Mouse (Mus musculus) stomach, postnatal 0 days (tissue): ENCODE results near the gene Clock. TPM values are rescaled to one million over a fixed set of nuclear protein-coding genes. Genes with fewer than 3 reads are reported as not detected.

Experiments used
- ATAC-seq: fragments of 200-750 bp; cut with Nextera tagmentation; 2 replicates; pipeline ENCODE4 v1.8.0; 2017; ENCODE audit not compliant: low FRiP score, low TSS enrichment
- DNase-seq: peaks from one replicate; pipeline ENCODE4 v3.0.0-alpha.2; 2016; ENCODE audit warnings: low spot score
- H3K27ac ChIP-seq: fragments of 300-500 bp; sonication (generic); replicated peaks from 2 replicates; pipeline ENCODE4 v1.5.1; 2014; ENCODE audit warnings: mild to moderate bottlenecking, control low read depth
- H3K27me3 ChIP-seq: fragments of 300-500 bp; sonication (generic); 2 replicates; pipeline ENCODE4 v1.6.1; 2014; ENCODE audit warnings: low read length; ENCODE audit not compliant: control insufficient read depth, insufficient read depth
- H3K36me3 ChIP-seq: fragments of 300-500 bp; sonication (generic); 2 replicates; pipeline ENCODE4 v1.6.1; 2014; ENCODE audit warnings: low read length, mixed read lengths; ENCODE audit not compliant: control insufficient read depth, insufficient read depth
- H3K4me1 ChIP-seq: fragments of 300-500 bp; sonication (generic); replicated peaks from 2 replicates; pipeline ENCODE4 v1.6.1; 2014; ENCODE audit warnings: antibody characterized with exemption; ENCODE audit not compliant: control insufficient read depth, insufficient read depth
- H3K4me2 ChIP-seq: fragments of 300-500 bp; sonication (generic); replicated peaks from 2 replicates; pipeline ENCODE4 v1.6.1; 2014; ENCODE audit warnings: low read depth, mild to moderate bottlenecking, control low read depth, moderate library complexity
- H3K4me3 ChIP-seq: fragments of 300-500 bp; sonication (generic); 2 replicates; pipeline ENCODE4 v1.5.1; 2014; ENCODE audit warnings: low read depth, low read length, control low read depth
- H3K9ac ChIP-seq: fragments of 300-500 bp; sonication (generic); 2 replicates; pipeline ENCODE4 v1.6.1; 2014; ENCODE audit warnings: mild to moderate bottlenecking, low read length, control low read depth, mixed read lengths
- H3K9me3 ChIP-seq: fragments of 300-500 bp; sonication (generic); 2 replicates; pipeline ENCODE4 v1.6.1; 2016; ENCODE audit warnings: low read length; ENCODE audit not compliant: control insufficient read depth
- CTCF ChIP-seq: IDR thresholded peaks from 2 replicates; pipeline ENCODE4 v1.5.1; 2016; ENCODE audit warnings: antibody characterized with exemption, low read depth, mild to moderate bottlenecking, moderate library complexity
- EP300 ChIP-seq: optimal IDR thresholded peaks from 2 replicates; pipeline ENCODE3; 2016; ENCODE audit warnings: antibody characterized with exemption
- WGBS: fragments of 180-500 bp; shearing (Covaris S2); extraction: QIAGEN DNeasy Blood & Tissue Kit; methylation state at CpG from one replicate; pipeline ENCODE4 v1.1.7; 2014; 5-methylcytosine and 5-hydroxymethylcytosine counted together
- polyA plus RNA-seq: library from polyadenylated mRNA; unstranded; fragments of >200 nt; fragmentation: Nextera tagmentation; extraction: Ambion mirVana; gene quantifications from 2 replicates; pipeline ENCODE4 v1.2.1, GENCODE M21; 2015

The Clock gene
- polyA plus RNA-seq, 1 experiment from 2014 or later, result 6.7 TPM

DNA sequence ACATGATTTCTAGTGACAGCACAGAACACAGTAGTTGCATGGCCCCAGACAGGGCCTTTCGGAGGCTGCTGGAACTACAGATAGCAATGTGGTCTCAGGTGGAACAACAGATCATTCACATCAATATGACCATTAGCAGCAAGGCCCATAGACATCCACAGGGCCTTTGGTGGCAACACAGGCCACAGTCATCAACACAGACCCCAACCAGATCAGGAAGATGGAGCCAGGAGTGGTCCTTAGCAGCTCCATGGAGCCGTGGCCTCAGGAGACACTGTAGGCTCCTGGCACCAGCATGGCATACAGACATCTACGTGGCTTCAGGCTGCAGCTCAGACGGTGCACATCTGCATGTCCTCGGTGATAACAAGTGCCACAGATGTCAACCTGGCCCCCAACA is 141.7 kb downstream of the Clock start:
- H3K4me2 ChIP-seq, result no peak overlapping the region
- H3K27ac ChIP-seq, result no peak overlapping the region
- TF ChIP-seq CTCF, result no peak
- TF ChIP-seq EP300, result no peak
- H3K9me3 ChIP-seq, result no peaks in the 10 kb centered on the region
- H3K9ac ChIP-seq, result no peak overlapping the region
- no peaks in the 10 kb centered on the region for H3K36me3 ChIP-seq
- no peaks in the 10 kb centered on the region for H3K4me1 ChIP-seq
- 83% methylated on average over 5 of the region's 5 CpGs for WGBS
- no peaks in the 10 kb centered on the region for H3K27me3 ChIP-seq
- no peak for ATAC-seq
- no peak overlapping the region for H3K4me3 ChIP-seq
- DNase-seq, result no peak

DNA sequence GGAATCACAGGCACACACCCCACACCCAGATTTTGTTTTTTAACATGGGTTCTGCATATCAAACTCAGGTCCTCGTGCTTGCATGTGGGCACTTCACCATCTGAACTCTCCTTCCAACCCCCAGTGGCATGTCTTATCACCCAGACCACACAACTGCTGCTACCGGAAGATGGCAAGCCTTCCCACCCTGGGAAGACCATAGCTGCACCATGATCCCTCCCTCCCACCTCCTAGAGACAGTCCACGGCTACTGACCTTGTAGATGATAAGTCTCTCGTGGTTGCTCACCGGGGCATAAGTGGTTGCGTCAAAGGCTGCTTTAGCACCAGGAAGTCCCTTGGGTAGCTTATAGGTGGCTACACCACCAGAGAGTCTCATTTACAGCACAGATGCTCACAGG is 143.1 kb downstream of the Clock start:
- DNase-seq, result no peak
- TF ChIP-seq EP300 (no peak), CTCF (no peak)

DNA sequence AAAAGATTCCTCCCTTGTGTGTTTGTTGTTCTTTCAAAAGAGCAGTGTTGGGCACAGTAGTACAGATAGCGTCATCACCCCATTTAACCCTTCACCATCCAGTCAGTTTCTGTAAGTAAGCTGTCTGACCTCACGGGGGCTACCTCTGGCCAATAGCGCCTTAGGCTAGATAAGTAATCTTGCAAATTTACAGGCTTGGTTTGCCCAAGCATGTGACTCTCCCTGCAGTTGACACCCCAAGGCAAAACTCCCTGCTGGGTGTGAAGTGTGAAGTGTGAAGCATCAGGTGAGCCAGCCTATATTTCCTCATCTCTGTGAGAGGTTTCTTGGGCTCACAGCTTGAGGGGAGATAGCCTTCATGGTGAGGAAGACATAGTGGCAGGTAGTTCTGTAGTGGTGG is 144.5 kb downstream of the Clock start:
- no peak for ATAC-seq
- Histone ChIP-seq H3K4me2 (no peak overlapping the region), H3K27ac (no peak overlapping the region), H3K9me3 (no peaks in the 10 kb centered on the region), H3K4me1 (no peaks in the 10 kb centered on the region), H3K9ac (no peak overlapping the region), H3K36me3 (no peaks in the 10 kb centered on the region), H3K27me3 (no peaks in the 10 kb centered on the region), H3K4me3 (no peak overlapping the region)
- WGBS, result 45% methylated on average over 3 of the region's 3 CpGs
- no peak for DNase-seq
- no peak for TF ChIP-seq CTCF

More for the DNA sequence above, 143.1 kb downstream of the Clock start:
- no peaks in the 10 kb centered on the region for H3K36me3 ChIP-seq
- H3K27me3 ChIP-seq, result no peaks in the 10 kb centered on the region
- no peaks in the 10 kb centered on the region for H3K4me1 ChIP-seq
- H3K27ac ChIP-seq, result no peak overlapping the region
- H3K9me3 ChIP-seq, result no peaks in the 10 kb centered on the region
- H3K9ac ChIP-seq, result no peak overlapping the region
- no peak overlapping the region for H3K4me2 ChIP-seq
- no peak overlapping the region for H3K4me3 ChIP-seq
- 92% methylated on average over 6 of the region's 6 CpGs for WGBS
- ATAC-seq, result no peak

Other genes starting within 250 kb of the Clock start
- 28.4 and 29.5 TPM in 2 replicates for gene Srd5a3, start 164.5 kb downstream of the Clock start, polyA plus RNA-seq
- gene Tmem165, start 120.9 kb downstream of the Clock start, polyA plus RNA-seq, result 72.3 and 74.3 TPM in 2 replicates
- gene Pdcl2, start 26.4 kb upstream of the Clock start, polyA plus RNA-seq, result not detected in 2 replicates
- 8.1 and 10.1 TPM in 2 replicates for gene Nmu, start 59.0 kb upstream of the Clock start, polyA plus RNA-seq
- gene Gm7271, start 179.2 kb upstream of the Clock start, polyA plus RNA-seq, result not detected in 2 replicates
- 14.7 and 15.1 TPM in 2 replicates for gene Exoc1, start 224.5 kb upstream of the Clock start, polyA plus RNA-seq